9 mouse cellular contexts compared by ENCODE assay signal in the genomic region with DNA sequence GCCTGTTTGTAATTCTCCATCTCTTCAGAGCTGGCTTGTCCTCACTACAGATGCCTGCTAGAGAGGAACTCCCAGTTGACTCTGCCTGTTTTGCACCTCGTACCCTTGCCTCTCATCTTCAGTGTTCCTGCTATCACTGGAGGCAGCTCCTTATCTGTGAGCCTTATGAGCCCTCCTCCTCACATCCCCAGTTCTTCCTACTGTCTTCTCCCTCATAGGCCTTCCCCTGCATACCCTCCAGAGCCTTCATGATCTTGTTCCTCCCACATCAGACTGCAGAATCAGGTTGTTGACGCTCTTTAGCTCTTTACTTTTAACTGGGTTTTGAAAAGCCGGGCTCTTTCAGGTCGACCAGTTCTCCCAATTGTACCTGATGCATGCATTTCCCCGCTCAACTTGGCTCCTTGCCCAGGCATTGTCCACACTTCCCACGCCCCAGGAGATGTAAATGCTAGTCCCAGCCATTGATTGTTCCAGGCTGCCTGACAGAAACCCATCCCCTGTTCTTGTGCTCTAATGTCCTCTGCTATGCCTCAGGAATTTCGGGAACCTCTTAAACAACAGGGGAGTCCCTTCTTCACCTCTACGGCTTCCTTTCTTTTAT. TPM values are rescaled to one million over a fixed set of nuclear protein-coding genes. Genes with fewer than 3 reads are reported as not detected.
DNase-seq lines count a peak whose midpoint lies in the region; ATAC-seq lines count a peak whose summit lies in the region.
"Had no signal": no experiment of that assay in that cellular context is flagged by ENCODE, and none has a peak within 500 bp of the region (broad histone marks: within the 10 kb centered on the region; RNA-seq: fewer than 3 reads in every experiment).

No protein-coding gene starts in this region.

- peak; percentile 40 for DNase-seq in gastrocnemius, postnatal 14 days
- no peak for DNase-seq in gastrocnemius, adult 18-20 months (ENCODE audit: low spot score)
- peak; percentile 41 for DNase-seq in urinary bladder, postnatal 14 days (ENCODE audit: low spot score)
- DNase-seq in urinary bladder, postnatal 4 days (ENCODE audit: low spot score in 2 of 2) = no peak
- DNase-seq in kidney, postnatal 36 days = peak; percentile 36 to 68
- DNase-seq in thymus, postnatal 36 days = no peak
- DNase-seq in testis, postnatal 10 days (ENCODE audit: low spot score) = no peak
- DNase-seq: cerebellum, postnatal 10 days had no signal

- 0 out of 2 replicates have a peak, but pooled peaks have one; percentile 41 for ATAC-seq in megakaryocyte-erythroid progenitor cell, adult 5-6 weeks (replicated peaks; ENCODE audit: low FRiP score, low TSS enrichment, poor library complexity, severe bottlenecking)

- intact Hi-C loops in gastrocnemius, postnatal 14 days (cut with DNase I; ENCODE audit: low total_unique reads) = no loop called here

RNA-seq across cellular contexts. Expression of a gene that starts 56.2 kb away (rescaled TPM):
- 1 to 10 TPM; 5.9 to 8.2 TPM for total RNA-seq in gastrocnemius, postnatal 14 days (2021)
- total RNA-seq in gastrocnemius, adult 18-20 months (2021) = 1 to 10 TPM; 3.6 to 4.0 TPM
- 12.5 and 15.9 TPM in 2 replicates for total RNA-seq in megakaryocyte-erythroid progenitor cell, adult 5-6 weeks (2014; fragmentation: Nextera tagmentation)
- 14.2 and 21.6 TPM in 2 replicates for total RNA-seq in megakaryocyte-erythroid progenitor cell, adult 5-6 weeks (2017)

Comparison
In these comparisons a context has a peak if more than half of its experiments do, and no peak if none do; other contexts are left out.
1. DNase-seq: peak in gastrocnemius, postnatal 14 days (single experiment), urinary bladder, postnatal 14 days (single experiment) and kidney, postnatal 36 days (2 of 2); none in gastrocnemius, adult 18-20 months (single experiment), urinary bladder, postnatal 4 days (0 of 2), thymus, postnatal 36 days (0 of 2) and testis, postnatal 10 days (single experiment).